Mouse (Mus musculus) CH12.LX (cell line): ENCODE measurements at regions not wholly inside any gene's neighbourhood (a gene's known extent, or its start where the extent isn't known, plus 50 kb on each side); places are given as distances from the start of the nearest gene placed in this dataset.

ENCODE experiments used
- DNase-seq: peaks from one replicate; pipeline ENCODE4 v3.0.0-alpha.2; 2013; ENCODE audit errors: extremely low read depth
- H3K27ac ChIP-seq: 2 replicates; pipeline ENCODE4 v1.5.1; 2012; ENCODE audit warnings: low read depth, mild to moderate bottlenecking, control low read depth, moderate library complexity; ENCODE audit not compliant: insufficient read depth
- H3K27me3 ChIP-seq: replicated peaks from 2 replicates; pipeline ENCODE3; 2012; ENCODE audit warnings: inconsistent platforms
- H3K36me3 ChIP-seq, 2 experiments: replicated peaks in 1 of 2; 2 replicates each; pipeline versions ENCODE3 to v1.6.1; 2012; ENCODE audit warnings: inconsistent platforms in 1 of 2, low read length in 1 of 2, mild to moderate bottlenecking in 1 of 2, mixed read lengths in 1 of 2, moderate library complexity in 1 of 2; ENCODE audit not compliant: control insufficient read depth in 1 of 2, insufficient read depth in 1 of 2
- H3K4me1 ChIP-seq, 2 experiments: 2 replicates each; pipeline ENCODE4 v1.6.1; 2012; ENCODE audit warnings: inconsistent platforms in 1 of 2, moderate library complexity in 1 of 2; ENCODE audit not compliant: insufficient read depth in 2 of 2, control insufficient read depth in 1 of 2
- H3K4me2 ChIP-seq: 2 replicates; pipeline ENCODE4 v1.6.1; 2012; ENCODE audit warnings: low read depth, mild to moderate bottlenecking, control low read depth; ENCODE audit not compliant: poor library complexity, insufficient read depth, severe bottlenecking
- H3K4me3 ChIP-seq, 3 experiments: fragments of 150-350 bp in 1 of 3; sonication (generic) in 1 of 3; replicated peaks in 1 of 3; 2 replicates each; pipeline versions ENCODE3 to v1.5.1; 2011 to 2012; ENCODE audit warnings: low read depth in 2 of 3, low read length in 2 of 3, mild to moderate bottlenecking in 2 of 3, moderate library complexity in 2 of 3, control low read depth in 1 of 3, improper control_type of control experiment in 1 of 3, inconsistent platforms in 1 of 3, mixed read lengths in 1 of 3; ENCODE audit not compliant: poor library complexity in 1 of 3
- H3K79me2 ChIP-seq: replicated peaks from 2 replicates; pipeline ENCODE4 v1.6.1; 2012; ENCODE audit warnings: mild to moderate bottlenecking, moderate library complexity; ENCODE audit not compliant: control insufficient read depth, poor library complexity, insufficient read depth, severe bottlenecking; ENCODE audit errors: extremely low read depth
- H3K9ac ChIP-seq: 2 replicates; pipeline ENCODE4 v1.6.1; 2012; ENCODE audit warnings: low read depth, mild to moderate bottlenecking, control low read depth, moderate library complexity; ENCODE audit not compliant: insufficient read depth
- H3K9me3 ChIP-seq: replicated peaks from 2 replicates; pipeline ENCODE3; 2012; ENCODE audit warnings: low read length, inconsistent platforms, mixed read lengths
- BHLHE40 ChIP-seq: IDR thresholded peaks from 2 replicates; pipeline ENCODE4 v1.6.1; 2011; ENCODE audit warnings: mild to moderate bottlenecking, low read depth, low read length, improper control_type of control experiment
- CHD2 ChIP-seq: IDR thresholded peaks from 2 replicates; pipeline ENCODE4 v1.6.1; 2011; ENCODE audit warnings: low read length, improper control_type of control experiment
- CTCF ChIP-seq, 2 experiments: IDR thresholded peaks in 1 of 2; conservative IDR thresholded peaks in 1 of 2; 2 replicates each; pipeline ENCODE4 v1.5.1; 2011 to 2012; ENCODE audit warnings: low read depth in 2 of 2, low read length in 2 of 2, improper control_type of control experiment in 1 of 2, inconsistent platforms in 1 of 2, mild to moderate bottlenecking in 1 of 2, moderate library complexity in 1 of 2
- E2F4 ChIP-seq: IDR thresholded peaks from 2 replicates; pipeline ENCODE4 v1.6.1; 2011; ENCODE audit warnings: low read depth, low read length, improper control_type of control experiment; ENCODE audit not compliant: insufficient replicate concordance
- ELF1 ChIP-seq: IDR thresholded peaks from 2 replicates; pipeline ENCODE4 v1.6.1; 2014; ENCODE audit warnings: low read depth, mild to moderate bottlenecking, inconsistent platforms, low read length, improper control_type of control experiment
- IRF4 ChIP-seq: IDR thresholded peaks from 2 replicates; pipeline ENCODE4 v1.6.1; 2014; ENCODE audit warnings: low read depth, mild to moderate bottlenecking, inconsistent platforms, low read length, improper control_type of control experiment
- JUN ChIP-seq: IDR thresholded peaks from 2 replicates; pipeline ENCODE4 v1.6.1; 2011; ENCODE audit warnings: low read depth, mild to moderate bottlenecking, low read length, improper control_type of control experiment, moderate library complexity; ENCODE audit not compliant: insufficient read depth
- JUND ChIP-seq: conservative IDR thresholded peaks from 2 replicates; pipeline ENCODE4 v1.6.1; 2011; ENCODE audit warnings: low read depth, low read length, improper control_type of control experiment
- KAT2A ChIP-seq: IDR thresholded peaks from 2 replicates; pipeline ENCODE4 v1.6.1; 2012; ENCODE audit warnings: low read length, improper control_type of control experiment, inconsistent platforms; ENCODE audit not compliant: insufficient replicate concordance
- MAX ChIP-seq: IDR thresholded peaks from 2 replicates; pipeline ENCODE4 v1.6.1; 2011; ENCODE audit warnings: low read length, improper control_type of control experiment
- MAZ ChIP-seq: IDR thresholded peaks from 2 replicates; pipeline ENCODE4 v1.6.1; 2012; ENCODE audit warnings: low read depth, mild to moderate bottlenecking, inconsistent platforms, low read length, improper control_type of control experiment, moderate library complexity
- MEF2A ChIP-seq: IDR thresholded peaks from 2 replicates; pipeline ENCODE4 v1.6.1; 2014; ENCODE audit warnings: low read depth, mild to moderate bottlenecking, inconsistent platforms, low read length, improper control_type of control experiment, borderline replicate concordance
- MXI1 ChIP-seq: IDR thresholded peaks from 2 replicates; pipeline ENCODE4 v1.6.1; 2011; ENCODE audit warnings: mild to moderate bottlenecking, low read depth, low read length, improper control_type of control experiment
- MYC ChIP-seq: IDR thresholded peaks from 2 replicates; pipeline ENCODE4 v1.6.1; 2011; ENCODE audit warnings: low read depth, mild to moderate bottlenecking, improper control_type of control experiment, low read length
- NELFE ChIP-seq: IDR thresholded peaks from 2 replicates; pipeline ENCODE4 v1.6.1; 2011; ENCODE audit warnings: low read depth, low read length, improper control_type of control experiment
- NRF1 ChIP-seq: IDR thresholded peaks from 2 replicates; pipeline ENCODE4 v1.6.1; 2014; ENCODE audit warnings: low read depth, mild to moderate bottlenecking, inconsistent platforms, low read length, improper control_type of control experiment, moderate library complexity
- POLR2A ChIP-seq: IDR thresholded peaks from 2 replicates; pipeline ENCODE4 v1.6.1; 2011; ENCODE audit warnings: low read depth, mild to moderate bottlenecking, improper control_type of control experiment, low read length
- POLR2AphosphoS2 ChIP-seq: IDR thresholded peaks from 2 replicates; pipeline ENCODE4 v1.6.1; 2011; ENCODE audit warnings: low read depth, low read length, improper control_type of control experiment
- RAD21 ChIP-seq: IDR thresholded peaks from 2 replicates; pipeline ENCODE4 v1.6.1; 2011; ENCODE audit warnings: low read depth, mild to moderate bottlenecking, low read length, improper control_type of control experiment, moderate library complexity
- RCOR1 ChIP-seq: conservative IDR thresholded peaks from 2 replicates; pipeline ENCODE4 v1.6.1; 2012; ENCODE audit warnings: low read depth, mild to moderate bottlenecking, inconsistent platforms, low read length, improper control_type of control experiment
- SIN3A ChIP-seq: IDR thresholded peaks from 2 replicates; pipeline ENCODE4 v1.6.1; 2012; ENCODE audit warnings: low read length, improper control_type of control experiment, inconsistent platforms
- TBP ChIP-seq: conservative IDR thresholded peaks from 2 replicates; pipeline ENCODE4 v1.6.1; 2011; ENCODE audit warnings: low read depth, low read length, improper control_type of control experiment
- TCF12 ChIP-seq: IDR thresholded peaks from 2 replicates; pipeline ENCODE4 v1.6.1; 2014; ENCODE audit warnings: low read depth, mild to moderate bottlenecking, inconsistent platforms, low read length, improper control_type of control experiment
- UBTF ChIP-seq: IDR thresholded peaks from 2 replicates; pipeline ENCODE4 v1.6.1; 2012; ENCODE audit warnings: low read depth, mild to moderate bottlenecking, inconsistent platforms, low read length, improper control_type of control experiment, moderate library complexity
- USF1 ChIP-seq: IDR thresholded peaks from 2 replicates; pipeline ENCODE4 v1.6.1; 2014; ENCODE audit warnings: low read depth, mild to moderate bottlenecking, inconsistent platforms, low read length, improper control_type of control experiment
- ZC3H11A ChIP-seq: IDR thresholded peaks from 2 replicates; pipeline ENCODE4 v1.6.1; 2012; ENCODE audit warnings: low read depth, mild to moderate bottlenecking, inconsistent platforms, low read length, improper control_type of control experiment
- ZKSCAN1 ChIP-seq: IDR thresholded peaks from 2 replicates; pipeline ENCODE4 v1.6.1; 2012; ENCODE audit warnings: low read depth, inconsistent platforms, low read length, improper control_type of control experiment, borderline replicate concordance
- dilution Hi-C: fragments of 300-500 bp; cut with MboI; formaldehyde crosslinking; loops from 2 replicates; pipeline ENCODE4 v1.14.3; 2020; ENCODE audit warnings: low sequenced_read_pairs; ENCODE audit not compliant: extremely low pct_unique_long_range_greater_than_20kb, extremely low pct_ligation_motif_present
- in situ Hi-C: fragments of 300-500 bp; cut with MboI; formaldehyde crosslinking; loops from 3 replicates; pipeline ENCODE4 v1.14.3; 2019; ENCODE audit warnings: low sequenced_read_pairs, low pct_ligation_motif_present, low pct_unique_long_range_greater_than_20kb, mixed read lengths

DNA sequence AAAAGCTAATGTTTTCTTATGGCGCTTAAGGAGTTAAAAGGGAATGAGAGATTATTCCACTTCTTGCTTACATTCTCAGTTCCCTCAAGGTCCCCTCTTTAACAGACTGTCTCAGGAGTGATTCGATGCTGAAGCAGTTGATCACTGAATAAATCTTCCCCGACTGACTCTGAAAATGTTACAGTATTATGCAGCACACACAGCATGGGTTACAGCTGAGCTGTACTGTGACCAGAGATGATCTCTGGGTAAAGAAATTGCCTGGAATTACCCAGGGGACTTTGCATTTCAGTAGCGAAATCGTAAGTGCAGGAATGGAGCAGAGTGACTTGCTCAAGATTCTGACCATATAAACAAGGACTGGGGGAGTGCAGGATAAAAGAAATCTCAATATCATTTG lies 181.1 kb downstream of the Faxc start:
- Histone ChIP-seq H3K27me3 (peaks cover 2% of the 10 kb centered on the region), H3K4me1 (peaks cover 4 to 11% of the 10 kb centered on the region in 2 experiments), H3K36me3 (no peaks in the 10 kb centered on the region), H3K4me3 (no peak overlapping the region), H3K4me2 (no peak overlapping the region)
- DNase-seq = no peak
- in situ Hi-C loops (no loop called here), dilution Hi-C loops (no loop called here)
- no peak for TF ChIP-seq POLR2AphosphoS2
- no peak for TF ChIP-seq NRF1
- no peak for TF ChIP-seq JUND
- no peak for TF ChIP-seq CHD2
- TF ChIP-seq BHLHE40 = no peak
- no peak for TF ChIP-seq USF1
- no peak for TF ChIP-seq ZKSCAN1
- TF ChIP-seq, all 38 proteins: peak for 0
- Histone ChIP-seq H3K27ac (no peak overlapping the region), H3K79me2 (no peaks in the 10 kb centered on the region), H3K9me3 (no peaks in the 10 kb centered on the region), H3K9ac (no peak overlapping the region)

DNA sequence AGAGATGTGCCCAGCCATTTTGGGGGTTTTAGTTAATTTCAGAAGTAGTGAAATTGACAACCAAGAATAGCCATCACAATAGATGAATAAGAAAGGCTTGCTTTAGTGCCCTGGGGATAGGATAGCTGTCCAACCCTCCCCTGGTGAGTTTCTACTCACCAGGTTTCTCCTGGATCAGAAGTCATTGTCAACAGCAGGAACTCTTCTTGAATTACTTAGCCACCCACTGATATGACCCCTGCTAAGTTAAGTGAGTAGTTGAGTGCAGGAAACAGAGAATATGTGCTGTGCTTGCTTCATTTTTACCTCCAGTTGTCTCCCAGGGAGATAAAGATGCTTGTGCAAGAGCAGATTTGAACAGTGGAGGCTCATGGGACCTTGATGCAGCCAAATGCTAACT lies 183.3 kb downstream of the Faxc start:
- Histone ChIP-seq H3K79me2 (no peaks in the 10 kb centered on the region), H3K27me3 (peaks cover 2% of the 10 kb centered on the region)
- TF ChIP-seq CTCF (conservative IDR thresholded peaks at IDR 0.05 in 1 of 2, IDR thresholded peaks at IDR 0.05 in 1 of 2; ENCODE audit: low read depth in 2 of 2, low read length in 2 of 2) (no peak), MAZ (no peak)
- TF ChIP-seq, all 38 proteins: peak for 0
- H3K4me3 ChIP-seq = no peak overlapping the region
- H3K36me3 ChIP-seq = no peaks in the 10 kb centered on the region
- in situ Hi-C loops (no loop called here), dilution Hi-C loops (no loop called here)
- peaks cover 2 to 4% of the 10 kb centered on the region in 2 experiments for H3K4me1 ChIP-seq
- no peaks in the 10 kb centered on the region for H3K9me3 ChIP-seq
- no peak for DNase-seq
- no peak overlapping the region for H3K9ac ChIP-seq
- no peak overlapping the region for H3K4me2 ChIP-seq
- H3K27ac ChIP-seq = no peak overlapping the region

DNA sequence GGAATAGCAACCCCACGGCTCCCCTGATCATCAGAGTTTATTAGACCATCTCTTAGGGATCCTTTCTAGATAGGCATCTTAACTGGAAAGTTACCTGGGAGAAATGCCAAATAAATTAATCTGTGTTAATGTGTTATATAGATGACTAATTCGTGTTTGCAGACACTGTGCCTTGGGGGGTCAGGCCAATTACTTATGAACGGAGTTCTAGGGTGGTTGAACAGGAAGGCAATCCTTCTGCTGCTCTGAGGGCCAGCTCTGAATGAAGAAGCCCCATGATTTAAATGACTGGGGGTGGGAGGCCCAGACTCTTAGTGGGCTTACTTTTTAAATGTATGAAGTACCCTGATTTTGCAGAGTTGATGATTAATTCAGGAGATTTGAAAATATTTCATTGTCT lies 188.7 kb downstream of the Faxc start:
- no peaks in the 10 kb centered on the region for H3K79me2 ChIP-seq
- H3K27ac ChIP-seq = no peak overlapping the region
- no peaks in the 10 kb centered on the region for H3K27me3 ChIP-seq
- H3K9ac ChIP-seq = no peak overlapping the region
- TF ChIP-seq TCF12 (no peak), MXI1 (no peak), ZC3H11A (no peak), POLR2A (no peak), TBP (no peak), RCOR1 (no peak), MAZ (no peak), ZKSCAN1 (no peak), IRF4 (no peak), JUN (no peak), ELF1 (no peak), MEF2A (no peak), KAT2A (no peak), SIN3A (no peak), MAX (no peak), MYC (no peak), E2F4 (no peak), RAD21 (no peak), NELFE (no peak), UBTF (no peak)
- no peaks in the 10 kb centered on the region for H3K36me3 ChIP-seq
- no peak overlapping the region for H3K4me2 ChIP-seq
- H3K4me3 ChIP-seq = no peak overlapping the region
- DNase-seq = no peak
- H3K9me3 ChIP-seq = no peaks in the 10 kb centered on the region
- no peaks in the 10 kb centered on the region; a peak in 1 of 4 replicates for H3K4me1 ChIP-seq
- in situ Hi-C loops (no loop called here), dilution Hi-C loops (no loop called here)
